Mouse (Mus musculus): Measurements from ENCODE around the gene Cables2.

Cables2 gene

GRCm38 (mm10) chr2:180273394-180274244 lies at the start of gene Cables2:
Gene Cables2 (minus strand): TSS chr2:180273496.
- peak; percentile 96 for DNase-seq (ENCODE audit: low read depth, low spot score)

GRCm38 (mm10) chr2:180322674-180323355 lies 49.5 kb upstream of the Cables2 start:
- DNase-seq (ENCODE audit: low read depth, low spot score), result no peak

- no peak for DNase-seq (ENCODE audit: low read depth, low spot score)
These were observed 46.9 kb upstream of the Cables2 start for GRCm38 (mm10) chr2:180320216-180320615.

GRCm38 (mm10) chr2:180317591-180317990 lies 44.3 kb upstream of the Cables2 start:
- no peak for DNase-seq (ENCODE audit: low read depth, low spot score)

GRCm38 (mm10) chr2:180314292-180314691 lies 41.0 kb upstream of the Cables2 start:
- DNase-seq (ENCODE audit: low read depth, low spot score), result no peak

- DNase-seq (ENCODE audit: low read depth, low spot score), result no peak
These were observed 37.9 kb upstream of the Cables2 start for GRCm38 (mm10) chr2:180311147-180311546.

- DNase-seq (ENCODE audit: low read depth, low spot score), result no peak
These were observed 34.4 kb upstream of the Cables2 start for GRCm38 (mm10) chr2:180307680-180308079.

GRCm38 (mm10) chr2:180306423-180307168 lies 33.3 kb upstream of the Cables2 start:
- peak; percentile 73 for DNase-seq (ENCODE audit: low read depth, low spot score)

GRCm38 (mm10) chr2:180306009-180306408 lies 32.7 kb upstream of the Cables2 start:
- no peak for DNase-seq (ENCODE audit: low read depth, low spot score)

GRCm38 (mm10) chr2:180305490-180305889 lies 32.2 kb upstream of the Cables2 start:
- DNase-seq (ENCODE audit: low read depth, low spot score), result no peak

- no peak for DNase-seq (ENCODE audit: low read depth, low spot score)
These were observed 31.3 kb upstream of the Cables2 start for GRCm38 (mm10) chr2:180304554-180304953.

- no peak for DNase-seq (ENCODE audit: low read depth, low spot score)
These were observed 30.2 kb upstream of the Cables2 start for GRCm38 (mm10) chr2:180303468-180303867.

- no peak for DNase-seq (ENCODE audit: low read depth, low spot score)
These were observed 28.9 kb upstream of the Cables2 start for GRCm38 (mm10) chr2:180302201-180302600.

- no peak for DNase-seq (ENCODE audit: low read depth, low spot score)
These were observed 27.5 kb upstream of the Cables2 start for GRCm38 (mm10) chr2:180300771-180301170.

GRCm38 (mm10) chr2:180300252-180300651 lies 27.0 kb upstream of the Cables2 start:
- no peak for DNase-seq (ENCODE audit: low read depth, low spot score)

- DNase-seq (ENCODE audit: low read depth, low spot score), result no peak
These were observed 19.6 kb upstream of the Cables2 start for GRCm38 (mm10) chr2:180292906-180293305.

GRCm38 (mm10) chr2:180292026-180292425 lies 18.7 kb upstream of the Cables2 start:
- peak; percentile 80 for DNase-seq (ENCODE audit: low read depth, low spot score)

GRCm38 (mm10) chr2:180291566-180291965 lies 18.3 kb upstream of the Cables2 start:
- DNase-seq (ENCODE audit: low read depth, low spot score), result no peak

GRCm38 (mm10) chr2:180290503-180290902 lies 17.2 kb upstream of the Cables2 start:
- no peak for DNase-seq (ENCODE audit: low read depth, low spot score)

GRCm38 (mm10) chr2:180289440-180290108 lies 16.3 kb upstream of the Cables2 start, which contains the start of gene Rbbp8nl:
Gene Rbbp8nl (minus strand): TSS chr2:180289879.
- DNase-seq (ENCODE audit: low read depth, low spot score), result no peak

- DNase-seq (ENCODE audit: low read depth, low spot score), result no peak
These were observed 15.7 kb upstream of the Cables2 start for GRCm38 (mm10) chr2:180288966-180289365.

All from skeletal muscle tissue, adult 2 months (tissue).